Comparison of ENCODE assay signal across 15 mouse cellular contexts in genomic region chr6:136855183-136855582, GRCm38 (mm10). TPM values are rescaled to one million over a fixed set of nuclear protein-coding genes. Genes with fewer than 3 reads are reported as not detected.
A peak's percentile ranks its signal among the peaks of the same experiment; 100 is the strongest.
DNase-seq lines count a peak whose midpoint lies in the region; ATAC-seq and TF ChIP-seq lines count a peak whose summit lies in the region.
"Had no signal": no experiment of that assay in that cellular context is flagged by ENCODE, and none has a peak within 500 bp of the region (broad histone marks: within the 10 kb centered on the region; RNA-seq: fewer than 3 reads in every experiment).

No protein-coding gene starts in this region.

- WGBS in heart, embryonic 15.5 days = 51% methylated on average over 2 of the region's 2 CpGs
- WGBS in lung, postnatal 0 days = 60% methylated on average over 2 of the region's 2 CpGs
- WGBS in bone marrow, adult 2 months = 46% methylated on average over 2 of the region's 2 CpGs
- 84% methylated on average over 2 of the region's 2 CpGs for WGBS in hindbrain, embryonic 12.5 days

- H3K4me3 ChIP-seq in heart, embryonic 15.5 days = peak overlapping the region; percentile 43; the same call in 1 of the 2 replicates
- no peak overlapping the region for H3K4me3 ChIP-seq in lung, postnatal 0 days (ENCODE audit: low read depth, low read length)
- H3K4me3 ChIP-seq in bone marrow, adult 2 months (replicated peaks; ENCODE audit: control insufficient read depth, low read depth, low read length) = peak overlapping the region; percentile 39
- no peak overlapping the region for H3K4me3 ChIP-seq in hindbrain, embryonic 12.5 days
- H3K4me3 ChIP-seq: midbrain, embryonic 13.5 days had no signal

- peak overlapping the region; percentile 64 for H3K4me2 ChIP-seq in heart, embryonic 15.5 days
- H3K4me2 ChIP-seq in lung, postnatal 0 days (replicated peaks; ENCODE audit: low read depth, low read length) = 0 out of 2 replicates have a peak overlapping the region, but pooled peaks have one; percentile 11
- H3K4me2 ChIP-seq in hindbrain, embryonic 12.5 days (replicated peaks) = no peak overlapping the region
- H3K4me2 ChIP-seq: midbrain, embryonic 13.5 days had no signal

- intact Hi-C loops in heart, postnatal 14 days (cut with DNase I) = no loop called here

- H3K27ac ChIP-seq in heart, embryonic 15.5 days = peak overlapping the region; percentile 95; the same call in 1 of the 2 replicates
- no peak overlapping the region for H3K27ac ChIP-seq in lung, postnatal 0 days (ENCODE audit: low read length)
- no peak overlapping the region for H3K27ac ChIP-seq in bone marrow, adult 2 months (ENCODE audit: control insufficient read depth, insufficient read depth, low read depth, low read length, poor library complexity)
- no peak overlapping the region for H3K27ac ChIP-seq in hindbrain, embryonic 12.5 days
- H3K27ac ChIP-seq: midbrain, embryonic 13.5 days had no signal

- TF ChIP-seq POLR2A in bone marrow, adult 2 months (IDR thresholded peaks at IDR 0.05; ENCODE audit: borderline replicate concordance, control insufficient read depth, low read depth, low read length) = no peak

- TF ChIP-seq CTCF in lung, postnatal 0 days (IDR thresholded peaks at IDR 0.05) = no peak
- TF ChIP-seq CTCF in bone marrow, adult 2 months (IDR thresholded peaks at IDR 0.05; ENCODE audit: control insufficient read depth, insufficient read depth, low read length) = no peak

- H3K4me1 ChIP-seq in heart, embryonic 15.5 days (replicated peaks) = peaks cover 47% of the 10 kb centered on the region
- H3K4me1 ChIP-seq in lung, postnatal 0 days (ENCODE audit: insufficient read depth, low read depth, low read length) = peaks cover 16% of the 10 kb centered on the region; the same call in 1 of the 2 replicates
- peaks cover 7% of the 10 kb centered on the region for H3K4me1 ChIP-seq in bone marrow, adult 2 months (ENCODE audit: control insufficient read depth, insufficient read depth, low read length)
- H3K4me1 ChIP-seq in hindbrain, embryonic 12.5 days = peaks cover 5% of the 10 kb centered on the region; the same call in 1 of the 2 replicates

- no peak for DNase-seq in heart, postnatal 14 days
- DNase-seq in lung, postnatal 0 days (ENCODE audit: low spot score) = no peak
- no peak for DNase-seq in lung, postnatal 25 days (ENCODE audit: low spot score)
- DNase-seq in splenic B cell, adult 2 months (ENCODE audit: low read depth, low spot score) = peak; percentile 55
- DNase-seq: cerebellum, adult 11 months; cerebellum, postnatal 36 days; heart, adult 18-20 months; lung, postnatal 4 days; right cerebral cortex, postnatal 4 days had no signal

- H3K36me3 ChIP-seq in heart, embryonic 15.5 days = no peaks in the 10 kb centered on the region
- H3K36me3 ChIP-seq in lung, postnatal 0 days (ENCODE audit: insufficient read depth, low read length) = no peaks in the 10 kb centered on the region
- H3K36me3 ChIP-seq in splenic B cell, adult 2 months (ENCODE audit: control insufficient read depth, insufficient read depth, low read length, poor library complexity, severe bottlenecking) = no peaks in the 10 kb centered on the region
- H3K36me3 ChIP-seq in hindbrain, embryonic 12.5 days = no peaks in the 10 kb centered on the region
- H3K36me3 ChIP-seq: midbrain, embryonic 13.5 days had no signal

- no peak overlapping the region for H3K9ac ChIP-seq in heart, embryonic 15.5 days
- H3K9ac ChIP-seq in lung, postnatal 0 days (replicated peaks; ENCODE audit: low read depth) = no peak overlapping the region
- H3K9ac ChIP-seq in hindbrain, embryonic 12.5 days = no peak overlapping the region
- H3K9ac ChIP-seq: midbrain, embryonic 13.5 days had no signal

- H3K9me3 ChIP-seq in heart, embryonic 15.5 days (replicated peaks) = no peaks in the 10 kb centered on the region
- no peaks in the 10 kb centered on the region for H3K9me3 ChIP-seq in lung, postnatal 0 days (ENCODE audit: low read length)
- no peaks in the 10 kb centered on the region for H3K9me3 ChIP-seq in hindbrain, embryonic 12.5 days (replicated peaks)
- H3K9me3 ChIP-seq: midbrain, embryonic 13.5 days had no signal

- TF ChIP-seq EP300 in lung, postnatal 0 days (IDR thresholded peaks at IDR 0.05) = no peak

- no peak for ATAC-seq in heart, embryonic 15.5 days (replicated peaks; ENCODE audit: insufficient number of reproducible peaks, insufficient read depth, low FRiP score, low read depth)
- no peak for ATAC-seq in lung, postnatal 0 days
- no peak for ATAC-seq in megakaryocyte, adult 5-6 weeks (ENCODE audit: poor library complexity, severe bottlenecking)
- no peak for ATAC-seq in hindbrain, embryonic 12.5 days (ENCODE audit: low FRiP score)
- ATAC-seq: forebrain, embryonic 14.5 days; midbrain, embryonic 13.5 days had no signal

- H3K27me3 ChIP-seq in heart, embryonic 15.5 days = no peaks in the 10 kb centered on the region
- no peaks in the 10 kb centered on the region for H3K27me3 ChIP-seq in lung, postnatal 0 days (replicated peaks; ENCODE audit: insufficient read depth, low read length)
- no peaks in the 10 kb centered on the region for H3K27me3 ChIP-seq in splenic B cell, adult 2 months (ENCODE audit: control insufficient read depth, insufficient read depth, low read length, poor library complexity, severe bottlenecking)
- no peaks in the 10 kb centered on the region for H3K27me3 ChIP-seq in hindbrain, embryonic 12.5 days
- H3K27me3 ChIP-seq: midbrain, embryonic 13.5 days had no signal

RNA-seq across cellular contexts. Expression of gene Art4, which starts 2.4 kb away (rescaled TPM):
- polyA plus RNA-seq in heart, embryonic 15.5 days (2015; fragmentation: Nextera tagmentation; extraction: Ambion mirVana) = 14.4 and 16.5 TPM in 2 replicates
- total RNA-seq in heart, postnatal 14 days (2021) = 10 to 100 TPM; 14.7 to 18.2 TPM
- 7.5 and 7.9 TPM in 2 replicates for polyA plus RNA-seq in lung, postnatal 0 days (2015; fragmentation: Nextera tagmentation; extraction: Ambion mirVana)
- 18.5 and 20.6 TPM in 2 replicates for polyA plus RNA-seq in bone marrow, adult 2 months (2011; ENCODE audit: insufficient read depth, insufficient read length, low replicate concordance, missing spikeins)
- 0.31 TPM in 1 of 2 replicates, not detected in the other for total RNA-seq in megakaryocyte, adult 5-6 weeks (2015)
- 0.18 and 0.94 TPM in 2 replicates for total RNA-seq in megakaryocyte, adult 5-6 weeks (2017)
- 0.47 and 0.75 TPM in 2 replicates for polyA plus RNA-seq in hindbrain, embryonic 12.5 days (2016; fragmentation: Nextera tagmentation; extraction: Ambion mirVana)
- polyA plus RNA-seq: forebrain, embryonic 14.5 days had no signal

RNA-seq across cellular contexts. Expression of gene Smco3, which starts 19.9 kb away (rescaled TPM):
- polyA plus RNA-seq in heart, embryonic 15.5 days (2015; fragmentation: Nextera tagmentation; extraction: Ambion mirVana) = 0.30 TPM in 1 of 2 replicates, not detected in the other
- not detected for total RNA-seq in heart, postnatal 14 days (2021)
- polyA plus RNA-seq in lung, postnatal 0 days (2015; fragmentation: Nextera tagmentation; extraction: Ambion mirVana) = 2.3 and 3.4 TPM in 2 replicates
- 0.95 and 1.9 TPM in 2 replicates for polyA plus RNA-seq in bone marrow, adult 2 months (2011; ENCODE audit: insufficient read depth, insufficient read length, low replicate concordance, missing spikeins)
- total RNA-seq in megakaryocyte, adult 5-6 weeks (2015) = 0.21 and 0.51 TPM in 2 replicates
- 0.26 and 0.49 TPM in 2 replicates for total RNA-seq in megakaryocyte, adult 5-6 weeks (2017)
- polyA plus RNA-seq in hindbrain, embryonic 12.5 days (2016; fragmentation: Nextera tagmentation; extraction: Ambion mirVana) = 0.49 and 1.1 TPM in 2 replicates
- total RNA-seq: heart, adult 18-20 months had no signal

RNA-seq across cellular contexts. Expression of gene Mgp, which starts 20.4 kb away (rescaled TPM):
- polyA plus RNA-seq in heart, embryonic 15.5 days (2015; fragmentation: Nextera tagmentation; extraction: Ambion mirVana) = 595 and 619 TPM in 2 replicates
- 100 to 1,000 TPM; 373 to 513 TPM for total RNA-seq in heart, postnatal 14 days (2021)
- polyA plus RNA-seq in lung, postnatal 0 days (2015; fragmentation: Nextera tagmentation; extraction: Ambion mirVana) = 1,533 and 1,851 TPM in 2 replicates
- 43.9 and 117 TPM in 2 replicates for polyA plus RNA-seq in bone marrow, adult 2 months (2011; ENCODE audit: insufficient read depth, insufficient read length, low replicate concordance, missing spikeins)
- 0.42 and 1.5 TPM in 2 replicates for total RNA-seq in megakaryocyte, adult 5-6 weeks (2015)
- not detected in 2 replicates for total RNA-seq in megakaryocyte, adult 5-6 weeks (2017)
- polyA plus RNA-seq in hindbrain, embryonic 12.5 days (2016; fragmentation: Nextera tagmentation; extraction: Ambion mirVana) = 16.6 and 35.9 TPM in 2 replicates

RNA-seq across cellular contexts. Expression of gene Wbp11, which starts 27.1 kb away (rescaled TPM):
- 60.4 and 66.9 TPM in 2 replicates for polyA plus RNA-seq in heart, embryonic 15.5 days (2015; fragmentation: Nextera tagmentation; extraction: Ambion mirVana)
- total RNA-seq in heart, postnatal 14 days (2021) = 10 to 100 TPM; 64.3 to 66.0 TPM
- 44.4 and 46.1 TPM in 2 replicates for polyA plus RNA-seq in lung, postnatal 0 days (2015; fragmentation: Nextera tagmentation; extraction: Ambion mirVana)
- polyA plus RNA-seq in bone marrow, adult 2 months (2011; ENCODE audit: insufficient read depth, insufficient read length, low replicate concordance, missing spikeins) = 38.3 and 48.2 TPM in 2 replicates
- total RNA-seq in megakaryocyte, adult 5-6 weeks (2015) = 70.9 and 71.0 TPM in 2 replicates
- 35.1 and 42.6 TPM in 2 replicates for total RNA-seq in megakaryocyte, adult 5-6 weeks (2017)
- polyA plus RNA-seq in hindbrain, embryonic 12.5 days (2016; fragmentation: Nextera tagmentation; extraction: Ambion mirVana) = 112 and 123 TPM in 2 replicates

RNA-seq across cellular contexts. Expression of gene BC049715, which starts 27.8 kb away (rescaled TPM):
- 1.3 and 1.9 TPM in 2 replicates for polyA plus RNA-seq in heart, embryonic 15.5 days (2015; fragmentation: Nextera tagmentation; extraction: Ambion mirVana)
- total RNA-seq in heart, postnatal 14 days (2021) = 1 to 10 TPM; 1.0 to 1.3 TPM
- 1.8 and 2.2 TPM in 2 replicates for polyA plus RNA-seq in lung, postnatal 0 days (2015; fragmentation: Nextera tagmentation; extraction: Ambion mirVana)
- polyA plus RNA-seq in bone marrow, adult 2 months (2011; ENCODE audit: insufficient read depth, insufficient read length, low replicate concordance, missing spikeins) = not detected in 2 replicates
- 0.45 and 1.0 TPM in 2 replicates for total RNA-seq in megakaryocyte, adult 5-6 weeks (2015)
- 1.1 and 1.3 TPM in 2 replicates for total RNA-seq in megakaryocyte, adult 5-6 weeks (2017)
- polyA plus RNA-seq in hindbrain, embryonic 12.5 days (2016; fragmentation: Nextera tagmentation; extraction: Ambion mirVana) = 1.3 and 2.5 TPM in 2 replicates

Comparison
In these comparisons a context has a peak if more than half of its experiments do, and no peak if none do; other contexts are left out.
1. H3K4me3 ChIP-seq: peak in heart, embryonic 15.5 days (single experiment) and bone marrow, adult 2 months (single experiment); none in lung, postnatal 0 days (single experiment) and hindbrain, embryonic 12.5 days (single experiment).